Mouse (Mus musculus) cortical plate, adult 2 months (tissue): ENCODE data around the gene Necab2. TPM values are rescaled to one million over a fixed set of nuclear protein-coding genes. Genes with fewer than 3 reads are reported as not detected.

Experiments used
- H3K27ac ChIP-seq: fragments of 200-500 bp; 2 replicates; pipeline ENCODE4 v1.5.1; 2012; ENCODE audit warnings: low read length, control low read depth, inconsistent platforms; ENCODE audit not compliant: insufficient read depth
- H3K4me1 ChIP-seq: fragments of 200-500 bp; 2 replicates; pipeline ENCODE4 v1.6.1; 2011; ENCODE audit warnings: low read length; ENCODE audit not compliant: control insufficient read depth, insufficient read depth
- H3K4me3 ChIP-seq: fragments of 200-500 bp; 2 replicates; pipeline ENCODE4 v1.5.1; 2011; ENCODE audit warnings: mild to moderate bottlenecking, low read length, control low read depth; ENCODE audit not compliant: insufficient read depth
- CTCF ChIP-seq: fragments of 200-500 bp; IDR thresholded peaks from 2 replicates; pipeline ENCODE4 v1.5.1; 2011; ENCODE audit warnings: mild to moderate bottlenecking, control low read depth, low read length; ENCODE audit not compliant: insufficient read depth; ENCODE audit errors: extremely low read depth
- POLR2A ChIP-seq: fragments of 200-500 bp; IDR thresholded peaks from 2 replicates; pipeline ENCODE4 v1.6.1; 2011; ENCODE audit warnings: mild to moderate bottlenecking, low read length, control low read depth; ENCODE audit not compliant: insufficient read depth; ENCODE audit errors: extremely low read depth
- polyA plus RNA-seq: library from polyadenylated mRNA; depleted of rRNA; stranded (reverse); fragments of >200 nt; gene quantifications from 2 replicates; pipeline ENCODE4 v1.2.3, GENCODE M21; 2012

The Necab2 gene
- polyA plus RNA-seq, 1 experiment, result 48.3 TPM

DNA sequence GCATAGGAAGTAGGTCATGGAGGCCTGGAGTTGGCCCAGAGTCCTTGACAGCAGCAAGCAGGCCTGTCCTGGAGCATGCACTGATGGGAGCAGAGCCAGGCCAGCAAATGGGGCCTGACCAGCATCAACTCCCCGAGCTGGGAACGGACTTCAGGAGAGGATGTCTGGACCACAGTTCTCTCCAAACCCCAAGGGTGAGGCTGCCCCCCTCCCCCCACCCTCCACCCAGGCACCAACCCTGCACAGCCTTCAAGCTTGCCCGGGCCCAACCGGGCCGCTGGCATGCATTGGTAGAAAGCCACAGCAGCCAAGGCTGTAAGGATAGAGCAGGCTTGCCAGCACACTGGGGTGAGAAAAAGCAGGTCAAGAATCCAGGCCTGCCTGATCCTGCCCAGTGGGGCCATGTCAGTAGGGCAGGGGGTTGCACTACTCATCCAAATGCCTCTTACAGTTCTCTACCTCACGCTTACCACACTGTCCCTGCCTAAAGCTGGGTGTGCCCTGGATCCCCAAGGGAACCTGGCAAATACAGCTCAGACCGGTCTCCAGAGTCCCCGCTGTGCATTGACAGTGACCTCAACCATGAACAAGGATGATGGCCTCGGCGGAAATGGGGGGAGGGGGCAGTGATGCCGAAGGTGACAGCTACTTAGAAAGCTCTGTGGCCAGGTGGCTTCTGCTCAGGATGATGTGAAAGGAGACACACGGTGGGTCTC lies 18.7 kb upstream of the Necab2 start:
- no peaks in the 10 kb centered on the region for H3K4me1 ChIP-seq
- H3K27ac ChIP-seq, result no peak overlapping the region
- TF ChIP-seq POLR2A (no peak), CTCF (no peak)
- H3K4me3 ChIP-seq, result no peak overlapping the region

DNA sequence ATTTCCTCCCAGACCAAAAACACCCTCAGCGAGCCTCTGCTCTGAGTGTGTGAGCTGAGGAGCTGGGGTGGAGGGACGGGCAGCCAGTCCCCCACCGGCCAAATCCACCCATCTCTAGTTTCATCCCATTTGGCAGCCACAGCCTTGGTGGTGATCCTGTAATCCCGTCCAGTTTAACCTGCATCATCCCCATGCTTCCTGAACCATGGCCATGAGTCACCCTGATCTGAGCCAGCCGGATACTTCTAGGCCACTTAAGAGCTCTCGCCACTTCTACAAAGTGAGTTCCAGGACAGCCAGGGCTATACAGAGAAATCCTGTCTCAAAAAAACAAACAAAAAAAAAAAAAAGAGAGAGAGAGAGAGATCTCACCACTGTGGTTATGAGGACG lies 18.2 kb upstream of the Necab2 start:
- no peak overlapping the region for H3K4me3 ChIP-seq
- no peaks in the 10 kb centered on the region for H3K4me1 ChIP-seq
- TF ChIP-seq CTCF, result no peak
- no peak for TF ChIP-seq POLR2A
- no peak overlapping the region for H3K27ac ChIP-seq

DNA sequence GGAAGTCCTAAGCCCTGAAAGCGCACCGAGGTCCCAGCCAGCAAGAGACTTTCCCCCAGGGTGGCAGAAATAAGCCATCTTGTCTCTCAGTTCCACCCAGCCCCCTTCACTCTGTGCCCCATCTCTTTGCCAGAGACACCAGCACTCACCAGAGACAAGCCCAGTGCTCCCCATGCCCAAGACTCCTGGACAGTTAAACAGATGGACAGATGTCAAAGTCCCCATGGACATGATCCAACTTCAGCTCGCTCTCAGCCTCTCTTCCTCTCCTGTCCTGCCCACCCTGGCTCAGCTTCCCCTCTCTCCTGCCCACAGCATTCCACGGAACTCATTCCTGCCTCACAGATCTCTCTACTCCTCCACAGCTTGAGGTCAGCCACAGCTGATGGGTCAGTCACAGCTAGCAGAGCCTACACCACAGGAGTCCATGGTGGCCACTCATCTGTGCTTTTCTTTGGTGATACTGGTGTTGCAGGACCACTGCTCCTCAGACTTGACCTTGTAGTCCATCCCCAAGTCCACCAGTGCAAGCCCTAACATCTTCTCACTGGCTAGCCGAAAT lies 17.7 kb upstream of the Necab2 start:
- no peak overlapping the region for H3K27ac ChIP-seq
- H3K4me1 ChIP-seq, result no peaks in the 10 kb centered on the region
- no peak overlapping the region for H3K4me3 ChIP-seq
- TF ChIP-seq CTCF (no peak), POLR2A (no peak)

GRCm38 (mm10) chr8:119429552-119429951 lies 17.0 kb upstream of the Necab2 start:
- no peak overlapping the region for H3K27ac ChIP-seq
- H3K4me3 ChIP-seq, result no peak overlapping the region
- H3K4me1 ChIP-seq, result no peaks in the 10 kb centered on the region
- TF ChIP-seq POLR2A (no peak), CTCF (no peak)

- no peaks in the 10 kb centered on the region for H3K4me1 ChIP-seq
- H3K4me3 ChIP-seq, result no peak overlapping the region
- H3K27ac ChIP-seq, result no peak overlapping the region
- TF ChIP-seq CTCF, result no peak
- TF ChIP-seq POLR2A, result no peak
Measured at GRCm38 (mm10) chr8:119430250-119430649, 16.3 kb upstream of the Necab2 start.

- Histone ChIP-seq H3K4me1 (no peaks in the 10 kb centered on the region), H3K27ac (no peak overlapping the region)
- no peak for TF ChIP-seq CTCF
- no peak for TF ChIP-seq POLR2A
Measured at GRCm38 (mm10) chr8:119430690-119431089, 15.8 kb upstream of the Necab2 start.

GRCm38 (mm10) chr8:119432372-119432771 lies 14.1 kb upstream of the Necab2 start:
- no peak for TF ChIP-seq CTCF
- TF ChIP-seq POLR2A, result no peak
- H3K4me1 ChIP-seq, result no peaks in the 10 kb centered on the region

More at GRCm38 (mm10) chr8:119430690-119431089, 15.8 kb upstream of the Necab2 start:
- H3K4me3 ChIP-seq, result no peak overlapping the region

GRCm38 (mm10) chr8:119433582-119434174 lies 12.8 kb upstream of the Necab2 start, which contains the start of gene Osgin1:
TSS of gene Osgin1 (plus strand) at chr8:119434124.
- TF ChIP-seq CTCF, result no peak
- no peak for TF ChIP-seq POLR2A
- no peak within 1 kb of the TSS for H3K4me3 ChIP-seq
- no peaks in the 10 kb centered on the region for H3K4me1 ChIP-seq
- H3K27ac ChIP-seq, result no peak within 1 kb of the TSS

More at GRCm38 (mm10) chr8:119432372-119432771, 14.1 kb upstream of the Necab2 start:
- H3K27ac ChIP-seq, result no peak overlapping the region
- no peak overlapping the region for H3K4me3 ChIP-seq

DNA sequence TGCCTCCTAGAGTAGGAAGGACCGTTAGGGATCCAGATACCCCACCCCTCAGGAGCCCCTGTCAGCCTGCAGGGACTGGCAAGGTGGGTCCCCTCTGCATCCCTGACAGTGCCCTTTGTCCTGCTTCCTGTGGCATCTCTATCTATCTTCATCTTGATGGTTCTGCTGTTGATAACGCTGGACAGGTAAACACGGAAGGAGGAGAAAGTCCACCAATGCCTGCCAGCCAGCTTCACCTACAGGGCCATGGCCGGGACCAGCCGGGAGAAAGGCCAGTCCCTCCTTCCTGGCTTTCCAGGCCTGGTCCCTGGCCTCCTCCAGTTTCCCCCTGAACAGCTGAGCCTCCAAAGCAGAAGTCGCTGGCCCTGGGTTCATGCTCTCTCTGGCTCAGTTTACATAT lies 11.9 kb upstream of the Necab2 start:
- Histone ChIP-seq H3K27ac (no peak overlapping the region), H3K4me3 (no peak overlapping the region), H3K4me1 (no peaks in the 10 kb centered on the region)
- TF ChIP-seq CTCF, result no peak
- no peak for TF ChIP-seq POLR2A

- TF ChIP-seq CTCF (no peak), POLR2A (no peak)
- no peak overlapping the region for H3K27ac ChIP-seq
- H3K4me3 ChIP-seq, result no peak overlapping the region
- H3K4me1 ChIP-seq, result no peaks in the 10 kb centered on the region
Measured at GRCm38 (mm10) chr8:119435527-119435926, 11.0 kb upstream of the Necab2 start.
